Mouse (Mus musculus): ENCODE results near the gene Gmip. TPM values are rescaled to one million over a fixed set of nuclear protein-coding genes. Genes with fewer than 3 reads are reported as not detected.

Gene Gmip
- polyA plus RNA-seq, 1 experiment, result 5.7 TPM

DNA sequence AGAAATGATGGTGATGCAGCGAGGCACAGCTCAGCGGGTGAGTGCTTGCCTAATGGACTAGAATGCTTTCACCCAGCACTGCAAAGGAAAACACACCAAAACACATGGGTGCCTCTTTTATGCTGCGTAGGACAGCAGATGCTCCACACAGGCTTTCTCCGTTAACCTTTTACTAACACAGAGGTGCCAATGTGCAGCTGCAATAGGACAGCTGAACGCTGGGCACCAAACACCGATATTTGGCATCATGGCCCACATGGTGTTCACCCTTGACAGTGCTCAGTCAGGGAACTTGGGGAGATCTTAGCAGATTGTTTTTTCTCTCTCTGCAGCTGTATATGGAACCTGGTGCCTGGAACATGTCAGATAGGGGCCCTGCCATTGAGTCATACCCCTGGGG, 13.6 kb upstream of the Gmip start:
- Histone ChIP-seq H3ac (ENCODE audit: control insufficient read depth, insufficient read length) (no peak overlapping the region), H3K79me2 (ENCODE audit: control insufficient read depth, insufficient read depth) (peaks cover 35% of the 10 kb centered on the region), H3K4me3 (no peak overlapping the region), H3K27me3 (ENCODE audit: control insufficient read depth, insufficient read depth, insufficient read length) (no peaks in the 10 kb centered on the region), H3K36me3 (ENCODE audit: control insufficient read depth, insufficient read depth) (peaks cover 13% of the 10 kb centered on the region), H3K4me2 (ENCODE audit: low read depth) (no peak overlapping the region)
- no peak for TF ChIP-seq REST (IDR thresholded peaks at IDR 0.05; ENCODE audit: insufficient read depth, insufficient read length)
- TF ChIP-seq E2F4 (IDR thresholded peaks at IDR 0.05; ENCODE audit: insufficient read depth), result no peak

DNA sequence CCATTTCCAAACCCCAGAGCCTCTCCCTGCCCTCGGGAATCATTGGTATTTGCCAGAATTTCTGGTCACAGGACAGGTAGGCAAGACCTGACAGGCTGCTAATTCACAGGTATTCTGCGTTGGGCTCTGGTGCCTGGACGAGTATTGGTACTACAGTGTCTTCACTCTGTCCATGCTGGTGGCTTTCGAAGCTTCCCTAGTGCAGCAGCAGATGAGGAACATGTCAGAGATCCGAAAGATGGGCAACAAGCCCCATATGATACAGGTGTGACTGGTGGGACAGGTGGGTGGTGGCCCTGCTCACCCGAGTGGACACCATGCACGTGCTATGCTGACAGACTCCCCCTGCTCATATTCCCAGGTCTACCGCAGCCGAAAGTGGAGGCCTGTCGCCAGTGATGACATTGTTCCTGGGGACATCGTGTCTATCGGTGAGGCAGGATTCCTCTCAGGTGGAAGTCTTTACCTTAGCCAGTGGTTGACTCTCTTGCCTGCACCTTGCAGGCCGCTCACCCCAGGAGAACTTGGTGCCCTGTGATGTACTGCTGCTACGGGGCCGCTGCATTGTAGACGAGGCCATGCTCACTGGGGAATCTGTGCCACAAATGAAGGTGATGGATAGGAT, 11.6 kb upstream of the Gmip start:
- peaks cover 16% of the 10 kb centered on the region for H3K36me3 ChIP-seq (ENCODE audit: control insufficient read depth, insufficient read depth)
- TF ChIP-seq TCF12 (IDR thresholded peaks at IDR 0.05; ENCODE audit: insufficient read depth, poor library complexity, severe bottlenecking), result no peak
- TF ChIP-seq CEBPB (IDR thresholded peaks at IDR 0.05; ENCODE audit: insufficient read depth, poor library complexity, severe bottlenecking), result no peak
- TF ChIP-seq E2F4 (IDR thresholded peaks at IDR 0.05; ENCODE audit: insufficient read depth), result no peak
- no peak for TF ChIP-seq MAX (IDR thresholded peaks at IDR 0.05; ENCODE audit: low read depth)
- TF ChIP-seq USF1 (IDR thresholded peaks at IDR 0.05; ENCODE audit: low read depth), result no peak
- no peak for TF ChIP-seq POLR2A (IDR thresholded peaks at IDR 0.05; ENCODE audit: insufficient read length, low read depth)
- TF ChIP-seq POLR2AphosphoS2 (IDR thresholded peaks at IDR 0.05; ENCODE audit: insufficient read length, low read depth), result no peak
- TF ChIP-seq TCF3 (IDR thresholded peaks at IDR 0.05; ENCODE audit: insufficient read length, low read depth), result no peak
- no peak for TF ChIP-seq SRF (IDR thresholded peaks at IDR 0.05; ENCODE audit: control insufficient read depth, insufficient read length, low read depth)
- TF ChIP-seq MYOG (IDR thresholded peaks at IDR 0.05; ENCODE audit: control insufficient read depth in 1 of 3, insufficient read depth in 1 of 3, insufficient read length in 2 of 3, low read depth in 2 of 3), result no peak
- no peak for TF ChIP-seq MYOD1 (IDR thresholded peaks at IDR 0.05; ENCODE audit: control insufficient read depth in 1 of 3, insufficient read length in 2 of 3, low read depth in 2 of 3)
- no peak for TF ChIP-seq REST (IDR thresholded peaks at IDR 0.05; ENCODE audit: insufficient read depth, insufficient read length)
- H3K4me3 ChIP-seq, result no peak overlapping the region
- H3ac ChIP-seq (ENCODE audit: control insufficient read depth, insufficient read length), result no peak overlapping the region
- no peak overlapping the region for H3K4me2 ChIP-seq (ENCODE audit: low read depth)
- peaks cover 21% of the 10 kb centered on the region for H3K79me2 ChIP-seq (ENCODE audit: control insufficient read depth, insufficient read depth)
- H3K27me3 ChIP-seq (ENCODE audit: control insufficient read depth, insufficient read depth, insufficient read length), result no peaks in the 10 kb centered on the region

DNA sequence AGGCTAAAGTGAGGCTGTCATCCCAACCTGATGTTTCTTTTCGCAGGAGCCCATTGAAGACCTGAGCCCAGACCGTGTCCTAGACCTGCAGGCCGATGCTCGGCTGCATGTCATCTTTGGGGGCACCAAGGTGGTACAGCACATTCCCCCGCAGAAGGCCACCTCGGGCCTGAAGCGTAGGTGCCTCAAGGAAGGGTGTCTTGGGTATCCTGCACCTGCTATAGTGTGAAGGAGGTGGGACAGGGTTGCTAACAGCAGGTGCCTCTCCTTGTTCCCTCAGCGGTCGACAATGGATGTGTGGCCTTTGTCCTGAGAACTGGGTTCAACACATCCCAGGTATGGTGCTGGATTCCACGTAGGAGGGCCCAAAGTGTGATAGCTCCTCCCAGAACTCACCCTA, 10.8 kb upstream of the Gmip start:
- H3K4me3 ChIP-seq, result no peak overlapping the region
- no peaks in the 10 kb centered on the region for H3K27me3 ChIP-seq (ENCODE audit: control insufficient read depth, insufficient read depth, insufficient read length)
- peaks cover 16% of the 10 kb centered on the region for H3K36me3 ChIP-seq (ENCODE audit: control insufficient read depth, insufficient read depth)
- H3K79me2 ChIP-seq (ENCODE audit: control insufficient read depth, insufficient read depth), result peaks cover 13% of the 10 kb centered on the region
- no peak overlapping the region for H3ac ChIP-seq (ENCODE audit: control insufficient read depth, insufficient read length)
- TF ChIP-seq MYOD1 (IDR thresholded peaks at IDR 0.05; ENCODE audit: control insufficient read depth in 1 of 3, insufficient read length in 2 of 3, low read depth in 2 of 3) (no peak), TCF12 (IDR thresholded peaks at IDR 0.05; ENCODE audit: insufficient read depth, poor library complexity, severe bottlenecking) (no peak), MAX (IDR thresholded peaks at IDR 0.05; ENCODE audit: low read depth) (no peak), POLR2A (IDR thresholded peaks at IDR 0.05; ENCODE audit: insufficient read length, low read depth) (no peak), MYOG (IDR thresholded peaks at IDR 0.05; ENCODE audit: control insufficient read depth in 1 of 3, insufficient read depth in 1 of 3, insufficient read length in 2 of 3, low read depth in 2 of 3) (no peak), REST (IDR thresholded peaks at IDR 0.05; ENCODE audit: insufficient read depth, insufficient read length) (no peak), USF1 (IDR thresholded peaks at IDR 0.05; ENCODE audit: low read depth) (no peak), E2F4 (IDR thresholded peaks at IDR 0.05; ENCODE audit: insufficient read depth) (no peak), POLR2AphosphoS2 (IDR thresholded peaks at IDR 0.05; ENCODE audit: insufficient read length, low read depth) (no peak), CEBPB (IDR thresholded peaks at IDR 0.05; ENCODE audit: insufficient read depth, poor library complexity, severe bottlenecking) (no peak), SRF (IDR thresholded peaks at IDR 0.05; ENCODE audit: control insufficient read depth, insufficient read length, low read depth) (no peak)
- no peak overlapping the region for H3K4me2 ChIP-seq (ENCODE audit: low read depth)

DNA sequence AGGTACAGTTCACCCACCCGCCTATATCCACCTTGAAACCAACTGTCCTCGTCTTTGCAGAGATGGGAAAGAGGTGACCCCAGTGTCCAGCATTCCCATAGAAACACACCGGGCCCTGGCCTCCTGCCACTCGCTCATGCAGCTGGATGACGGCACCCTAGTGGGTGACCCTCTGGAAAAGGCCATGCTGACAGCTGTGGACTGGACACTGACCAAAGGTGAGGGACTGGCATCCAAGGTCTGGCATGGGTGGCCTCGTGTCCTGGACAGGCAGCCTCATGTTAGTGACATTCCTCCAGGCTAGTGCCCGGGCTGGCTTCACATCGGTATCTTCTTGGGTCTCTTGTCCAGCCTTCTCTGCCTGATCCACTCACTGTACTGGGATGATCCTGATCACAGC, 9.2 kb upstream of the Gmip start:
- Histone ChIP-seq H3K4me3 (no peak overlapping the region), H3K79me2 (ENCODE audit: control insufficient read depth, insufficient read depth) (no peaks in the 10 kb centered on the region), H3K27me3 (ENCODE audit: control insufficient read depth, insufficient read depth, insufficient read length) (no peaks in the 10 kb centered on the region), H3K36me3 (ENCODE audit: control insufficient read depth, insufficient read depth) (peaks cover 16% of the 10 kb centered on the region), H3K4me2 (ENCODE audit: low read depth) (no peak overlapping the region), H3ac (ENCODE audit: control insufficient read depth, insufficient read length) (no peak overlapping the region)
- no peak for TF ChIP-seq E2F4 (IDR thresholded peaks at IDR 0.05; ENCODE audit: insufficient read depth)
- no peak for TF ChIP-seq CEBPB (IDR thresholded peaks at IDR 0.05; ENCODE audit: insufficient read depth, poor library complexity, severe bottlenecking)
- TF ChIP-seq TCF3 (IDR thresholded peaks at IDR 0.05; ENCODE audit: insufficient read length, low read depth), result no peak
- TF ChIP-seq TCF12 (IDR thresholded peaks at IDR 0.05; ENCODE audit: insufficient read depth, poor library complexity, severe bottlenecking), result no peak
- TF ChIP-seq MYOG (IDR thresholded peaks at IDR 0.05; ENCODE audit: control insufficient read depth in 1 of 3, insufficient read depth in 1 of 3, insufficient read length in 2 of 3, low read depth in 2 of 3), result no peak
- TF ChIP-seq POLR2A (IDR thresholded peaks at IDR 0.05; ENCODE audit: insufficient read length, low read depth), result no peak
- TF ChIP-seq USF1 (IDR thresholded peaks at IDR 0.05; ENCODE audit: low read depth), result no peak
- TF ChIP-seq REST (IDR thresholded peaks at IDR 0.05; ENCODE audit: insufficient read depth, insufficient read length), result no peak
- no peak for TF ChIP-seq SRF (IDR thresholded peaks at IDR 0.05; ENCODE audit: control insufficient read depth, insufficient read length, low read depth)
- no peak for TF ChIP-seq MYOD1 (IDR thresholded peaks at IDR 0.05; ENCODE audit: control insufficient read depth in 1 of 3, insufficient read length in 2 of 3, low read depth in 2 of 3)

DNA sequence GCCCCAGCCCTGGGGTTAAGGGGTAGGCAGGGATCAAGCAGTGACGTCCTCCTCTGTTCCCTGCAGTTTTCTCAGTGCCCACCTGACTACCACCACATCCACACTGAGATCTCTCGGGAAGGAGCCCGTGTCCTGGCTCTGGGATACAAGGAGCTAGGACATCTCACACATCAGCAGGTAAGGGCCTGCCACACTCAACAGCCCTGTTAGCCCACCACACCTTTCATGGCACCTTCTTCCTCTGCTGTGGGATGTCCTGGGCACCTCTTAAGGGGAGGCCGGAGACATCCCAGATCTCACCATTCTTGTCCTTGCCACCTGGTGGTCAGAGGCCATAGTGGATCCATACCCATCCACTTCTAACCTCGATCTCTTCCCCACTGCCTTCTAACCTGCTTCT, 8.5 kb upstream of the Gmip start:
- no peak overlapping the region for H3K4me2 ChIP-seq (ENCODE audit: low read depth)
- H3K27me3 ChIP-seq (ENCODE audit: control insufficient read depth, insufficient read depth, insufficient read length), result no peaks in the 10 kb centered on the region
- H3K36me3 ChIP-seq (ENCODE audit: control insufficient read depth, insufficient read depth), result peaks cover 14% of the 10 kb centered on the region
- TF ChIP-seq TCF3 (IDR thresholded peaks at IDR 0.05; ENCODE audit: insufficient read length, low read depth) (no peak), CEBPB (IDR thresholded peaks at IDR 0.05; ENCODE audit: insufficient read depth, poor library complexity, severe bottlenecking) (no peak), MAX (IDR thresholded peaks at IDR 0.05; ENCODE audit: low read depth) (no peak), POLR2A (IDR thresholded peaks at IDR 0.05; ENCODE audit: insufficient read length, low read depth) (no peak), MYOD1 (IDR thresholded peaks at IDR 0.05; ENCODE audit: control insufficient read depth in 1 of 3, insufficient read length in 2 of 3, low read depth in 2 of 3) (no peak), MYOG (IDR thresholded peaks at IDR 0.05; ENCODE audit: control insufficient read depth in 1 of 3, insufficient read depth in 1 of 3, insufficient read length in 2 of 3, low read depth in 2 of 3) (no peak), USF1 (IDR thresholded peaks at IDR 0.05; ENCODE audit: low read depth) (no peak), SRF (IDR thresholded peaks at IDR 0.05; ENCODE audit: control insufficient read depth, insufficient read length, low read depth) (no peak), E2F4 (IDR thresholded peaks at IDR 0.05; ENCODE audit: insufficient read depth) (no peak)
- no peak overlapping the region for H3K4me3 ChIP-seq
- H3K79me2 ChIP-seq (ENCODE audit: control insufficient read depth, insufficient read depth), result no peaks in the 10 kb centered on the region
- no peak overlapping the region for H3ac ChIP-seq (ENCODE audit: control insufficient read depth, insufficient read length)
